Mouse (Mus musculus): ENCODE measurements around the gene Rnf43.

GRCm38 (mm10) chr11:87770989-87771388, 108.5 kb downstream of the Rnf43 start:
- TF ChIP-seq CTCF (IDR thresholded peaks at IDR 0.05; ENCODE audit: borderline replicate concordance, control insufficient read depth, extremely low read depth, insufficient read depth, low read length, poor library complexity) (peak; percentile 77; the same call in 1 of the 2 replicates), POLR2A (IDR thresholded peaks at IDR 0.05; ENCODE audit: control insufficient read depth, extremely low read depth, insufficient read depth, low read length, poor library complexity) (no peak)
